Mouse (Mus musculus) retina, adult 2 months (tissue): Measurements from ENCODE around the gene Zfp74.

Experiments used
- DNase-seq: peaks from one replicate; pipeline ENCODE4 v3.0.0-alpha.2; 2012; ENCODE audit warnings: low read depth, low spot score

Zfp74 gene

DNA sequence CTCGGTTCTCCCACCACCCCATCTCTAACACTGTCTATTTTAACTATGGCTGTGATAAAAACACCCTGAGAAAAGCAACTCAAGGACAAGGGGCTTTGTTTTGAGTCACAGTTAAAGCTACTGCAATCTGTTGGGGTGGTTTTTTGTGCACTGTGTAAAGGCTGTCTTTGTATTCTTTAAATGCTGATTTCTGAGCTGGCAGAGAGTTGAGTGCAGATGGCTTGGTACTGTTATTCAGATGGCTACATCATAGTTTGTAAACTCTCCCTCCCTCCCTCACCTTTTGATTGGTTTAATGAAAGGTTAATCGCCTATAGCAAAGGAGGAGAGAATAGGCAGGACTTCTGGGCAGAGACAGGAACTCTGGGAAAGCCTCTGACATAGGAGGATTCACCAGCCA is 9.7 kb downstream of the Zfp74 start:
- no peak for DNase-seq

DNA sequence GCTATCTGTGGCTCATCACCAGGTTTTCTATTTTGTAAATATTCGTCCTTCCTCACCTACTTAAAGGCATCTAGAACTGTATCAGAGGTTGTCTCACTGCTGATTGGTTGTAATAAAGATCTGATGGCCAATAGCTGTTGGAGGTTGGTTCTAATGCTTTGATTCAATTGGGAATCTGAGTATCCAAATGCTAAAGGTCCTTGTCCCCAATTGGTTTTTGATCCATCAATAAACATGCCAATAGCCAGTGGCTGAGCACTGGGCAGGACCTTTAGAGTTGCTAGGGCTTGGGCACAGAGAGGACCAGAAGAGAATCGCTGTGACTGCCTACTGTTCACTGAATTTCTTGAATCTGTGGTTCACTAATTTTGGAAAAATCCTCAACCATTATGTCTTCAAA is 10.2 kb downstream of the Zfp74 start:
- DNase-seq = no peak

DNA sequence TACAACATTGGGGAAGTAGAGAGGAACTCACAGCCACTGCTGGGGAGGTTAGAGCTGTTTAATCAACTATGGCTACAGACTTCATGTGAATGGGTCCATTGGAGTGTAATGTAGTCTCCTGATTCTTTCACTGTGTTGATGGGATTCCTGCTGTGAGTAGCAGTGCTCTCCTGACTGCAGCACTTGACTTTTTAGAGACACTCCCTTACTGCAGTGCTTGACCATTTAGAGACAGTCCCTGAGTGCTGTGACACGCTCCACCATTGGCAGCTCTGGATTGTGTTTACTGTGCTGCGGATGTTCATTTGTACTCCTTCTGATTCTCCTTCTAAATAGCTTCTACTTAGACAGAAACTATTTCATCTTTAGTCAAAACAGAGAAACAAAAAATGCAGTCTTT is 11.1 kb downstream of the Zfp74 start:
- DNase-seq = no peak

DNA sequence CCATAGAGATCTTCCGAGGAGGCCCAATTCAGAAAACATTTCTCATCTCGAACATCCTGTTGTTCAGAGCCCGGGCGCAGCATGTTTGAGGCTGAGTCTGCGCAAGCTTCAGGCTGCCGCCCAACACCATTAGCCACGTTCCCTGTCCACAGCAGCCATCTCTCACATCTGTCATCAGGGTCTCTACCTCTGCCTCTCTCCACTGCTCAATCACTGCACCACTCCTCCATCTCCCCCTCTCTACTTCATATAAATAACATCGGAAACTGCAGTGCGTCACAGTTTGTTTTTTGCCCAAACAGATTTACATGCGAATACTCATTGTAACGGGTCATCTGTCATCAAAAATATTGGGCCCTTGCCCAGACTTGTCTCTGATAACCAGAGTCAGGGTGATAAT is 12.9 kb downstream of the Zfp74 start:
- DNase-seq = no peak

DNA sequence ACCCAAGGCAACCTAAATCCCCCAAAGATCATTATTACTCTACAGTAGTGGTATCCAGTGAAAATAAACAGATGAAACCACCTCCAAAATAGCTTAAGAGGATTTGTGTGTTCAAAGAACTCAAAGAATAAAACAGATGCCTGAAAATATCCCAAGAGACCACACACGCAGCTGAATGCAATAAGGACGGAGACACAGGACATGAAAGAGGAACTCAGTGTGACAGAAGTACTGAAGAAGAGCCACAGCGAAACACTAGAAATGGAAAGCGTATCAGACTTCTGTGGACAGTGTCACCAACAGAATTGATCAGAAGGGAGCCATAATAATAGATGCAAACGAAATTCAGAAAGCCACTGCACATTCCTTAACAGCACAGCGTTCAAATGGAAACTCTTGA is 15.0 kb downstream of the Zfp74 start:
- DNase-seq = no peak

DNA sequence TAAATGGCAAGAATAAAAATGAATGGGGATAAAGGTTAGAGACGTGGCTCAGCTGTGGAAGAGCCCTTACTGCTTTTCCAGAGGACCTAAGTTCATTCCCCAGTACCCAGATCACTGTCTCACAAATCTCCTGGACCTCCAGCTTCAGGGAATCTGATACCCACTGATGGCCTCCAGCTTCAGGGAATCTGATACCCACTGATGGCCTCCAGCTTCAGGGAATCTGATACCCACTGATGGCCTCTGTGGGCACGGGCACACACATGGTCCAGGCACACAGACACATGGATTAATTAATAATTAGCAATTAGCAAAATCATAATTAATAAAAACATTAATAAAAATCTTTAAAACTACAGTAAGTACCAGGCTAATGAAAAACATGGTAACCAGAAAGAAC is 31.1 kb downstream of the Zfp74 start:
- DNase-seq = no peak

DNA sequence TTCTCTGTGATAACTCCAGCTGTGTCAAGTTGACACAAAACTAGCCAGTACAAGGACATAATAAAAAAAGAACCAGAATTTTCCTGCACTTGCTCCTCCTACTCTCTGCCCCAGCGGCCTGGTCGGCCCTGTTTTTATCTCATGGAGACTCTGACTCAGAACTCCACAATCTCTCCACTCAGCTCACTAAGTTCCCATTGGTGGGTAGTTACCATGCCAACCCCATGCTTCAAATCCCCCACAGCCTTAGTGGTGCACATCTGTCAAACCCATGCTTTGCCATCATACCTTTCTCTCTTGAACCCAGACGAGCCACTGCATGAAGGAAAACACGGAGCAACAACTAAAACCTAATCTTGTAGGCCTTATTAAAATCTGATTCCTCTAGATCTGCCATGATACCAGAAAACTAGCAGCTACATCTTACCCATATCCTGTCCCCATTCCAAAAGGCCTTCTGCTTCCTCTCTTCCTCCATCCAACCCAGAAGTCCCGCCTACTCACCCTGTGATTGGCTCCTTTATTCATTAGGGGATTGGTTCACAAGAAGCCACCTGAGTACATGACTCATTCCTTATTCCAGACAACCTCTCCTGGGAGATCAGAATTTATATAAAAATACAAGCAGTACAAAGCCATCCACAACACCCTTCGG is 32.3 kb downstream of the Zfp74 start:
- DNase-seq = no peak

DNA sequence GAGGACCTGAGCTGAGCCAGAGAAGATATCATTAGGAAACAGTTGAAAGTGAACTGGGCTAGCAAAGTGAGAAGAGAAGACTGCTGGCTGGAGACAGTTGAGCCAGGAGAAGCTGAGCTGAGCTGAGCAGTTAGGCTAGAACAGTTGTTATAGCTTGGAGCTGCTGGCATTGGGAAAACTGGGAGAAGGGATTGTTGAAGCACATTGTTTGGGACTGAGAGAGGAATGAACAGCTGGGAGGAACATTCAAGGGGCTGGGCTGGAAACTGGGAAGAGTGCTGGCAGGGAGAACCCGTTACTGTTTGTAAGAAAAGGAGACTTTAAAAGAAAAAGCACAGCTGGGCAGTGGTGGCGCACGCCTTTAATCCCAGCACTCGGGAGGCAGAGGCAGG is 35.8 kb downstream of the Zfp74 start:
- no peak for DNase-seq

DNA sequence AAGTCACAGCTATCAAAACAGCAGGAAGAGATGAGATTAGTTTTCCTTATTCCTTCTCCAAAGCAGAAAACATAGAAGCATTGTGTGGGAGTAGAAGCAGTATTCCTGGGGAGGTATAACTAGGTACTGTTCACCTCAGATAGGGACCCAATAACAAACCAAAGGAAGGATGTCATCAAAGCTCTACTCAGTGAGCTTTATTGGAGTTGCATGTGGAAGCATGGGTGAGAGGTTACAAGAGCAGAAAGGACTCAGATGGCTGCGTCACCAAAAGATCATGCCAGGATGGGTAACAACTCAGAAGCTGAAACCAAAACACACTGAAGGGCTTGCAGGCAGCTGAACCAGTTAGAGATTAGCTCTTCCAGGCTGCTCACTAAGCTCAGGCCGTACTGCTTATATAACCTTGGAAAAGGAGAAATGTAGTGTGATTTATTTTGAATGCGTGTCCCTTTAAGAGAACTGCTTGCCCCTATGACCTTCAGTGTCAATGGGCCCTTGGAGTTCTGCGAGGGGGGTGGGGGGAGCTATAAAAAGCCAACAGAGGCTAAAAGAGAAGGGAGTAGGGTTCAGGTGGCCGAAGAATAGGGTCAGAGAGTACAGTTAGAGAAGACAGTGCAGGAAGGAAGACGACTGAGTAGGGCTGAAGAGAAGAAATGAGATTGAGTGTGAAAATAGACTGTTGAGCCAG is 36.4 kb downstream of the Zfp74 start:
- no peak for DNase-seq

DNA sequence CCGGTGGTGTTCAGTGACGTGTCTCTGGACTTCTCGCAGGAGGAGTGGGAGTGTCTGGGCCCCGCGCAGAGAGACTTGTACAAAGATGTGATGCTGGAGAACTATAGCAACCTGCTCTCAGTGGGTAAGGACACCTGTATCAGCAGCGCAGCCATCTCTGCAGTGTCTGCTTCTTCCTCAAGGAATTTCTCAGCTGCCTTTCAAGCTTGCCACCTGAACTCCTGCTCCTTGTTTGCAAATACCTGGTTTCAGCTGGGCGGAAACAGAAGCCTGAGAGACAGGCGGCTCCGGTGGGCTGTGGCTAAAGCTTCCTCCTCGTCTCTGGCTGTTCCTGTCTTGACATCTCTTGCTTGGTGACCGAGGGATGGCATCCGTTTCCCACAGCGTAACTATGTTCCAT is 41.7 kb downstream of the Zfp74 start:
- DNase-seq = no peak

DNA sequence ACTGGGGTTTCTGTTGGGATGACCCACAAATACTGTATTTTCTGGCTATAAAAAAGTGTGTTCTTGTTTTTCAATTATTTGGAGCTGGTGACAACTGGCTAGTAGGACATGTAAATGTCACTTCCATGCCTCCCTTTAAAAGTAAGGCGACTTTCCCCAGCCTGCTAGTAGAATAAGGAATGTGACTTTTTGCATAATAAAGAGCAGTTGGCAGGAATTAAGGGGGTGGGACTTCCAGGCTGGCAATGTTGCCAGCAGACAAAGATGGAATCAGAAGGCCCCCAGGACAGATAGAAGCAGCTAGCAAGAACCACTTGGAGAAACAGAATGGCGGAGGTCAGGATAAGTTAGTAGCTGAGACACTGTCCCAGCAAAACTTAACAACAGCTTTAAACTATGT is 43.6 kb downstream of the Zfp74 start:
- DNase-seq = no peak

DNA sequence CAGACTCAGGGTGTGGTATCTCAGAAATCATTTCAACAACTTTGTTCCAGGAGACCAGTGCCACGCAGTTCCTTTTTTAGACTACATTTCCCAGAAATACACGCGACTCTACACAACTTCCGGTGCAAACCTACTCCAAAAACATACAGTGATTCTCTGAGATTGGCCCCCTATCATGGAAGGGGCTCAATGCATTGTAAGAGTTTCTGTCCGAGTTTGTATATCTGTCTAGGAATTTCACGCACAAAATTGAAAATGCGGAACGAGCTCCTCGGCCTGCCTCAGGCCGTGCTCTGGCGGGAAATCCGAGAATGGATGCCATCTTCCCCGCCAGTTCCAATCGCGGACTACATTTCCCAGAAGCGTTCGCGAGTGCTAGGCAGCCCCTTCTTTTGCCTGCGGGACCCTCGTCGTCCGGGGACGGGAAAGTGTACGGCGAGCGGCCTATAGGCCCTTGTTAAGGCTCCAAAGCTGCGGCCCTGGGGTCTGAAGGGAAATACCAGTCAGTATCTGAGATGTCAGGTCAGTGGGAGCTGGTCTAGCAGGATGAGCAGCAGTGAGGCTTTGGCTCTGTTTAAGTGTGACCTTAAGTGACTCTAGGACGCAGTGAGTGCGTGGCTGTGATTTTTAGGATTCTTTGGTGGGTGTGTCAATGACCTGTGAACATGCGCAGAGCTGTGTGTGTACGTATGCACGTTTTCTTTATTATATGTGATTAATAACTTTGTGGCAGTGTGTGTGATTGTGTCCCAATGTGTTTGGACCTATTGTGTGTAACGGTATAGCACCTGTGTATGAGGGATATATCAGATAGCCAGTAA is 45.5 kb downstream of the Zfp74 start, which contains the start of gene Zfp383:
Gene Zfp383 (plus strand): TSS at position 94 of the 821 bp plus-strand sequence.
- DNase-seq = peak; percentile 68

DNA sequence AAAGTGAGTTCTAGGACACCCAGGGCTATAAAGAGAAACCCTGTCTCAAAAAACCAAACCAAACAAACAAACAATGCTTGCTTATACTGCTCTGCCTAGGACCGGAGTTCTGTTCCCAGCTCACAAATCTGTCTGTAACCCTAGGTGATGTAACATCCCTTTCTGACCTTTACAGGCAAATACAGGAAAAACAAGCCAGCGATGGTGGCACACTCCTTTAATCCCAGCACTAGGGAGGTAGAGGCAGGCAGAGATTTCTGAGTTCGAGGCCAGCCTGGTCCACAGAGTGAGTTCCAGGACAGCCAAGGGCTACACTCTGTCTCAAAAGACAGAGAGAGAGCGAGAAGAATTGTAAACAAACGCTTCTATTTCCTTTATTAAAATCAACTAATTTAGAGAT is 46.7 kb downstream of the Zfp74 start:
- DNase-seq = no peak

DNA sequence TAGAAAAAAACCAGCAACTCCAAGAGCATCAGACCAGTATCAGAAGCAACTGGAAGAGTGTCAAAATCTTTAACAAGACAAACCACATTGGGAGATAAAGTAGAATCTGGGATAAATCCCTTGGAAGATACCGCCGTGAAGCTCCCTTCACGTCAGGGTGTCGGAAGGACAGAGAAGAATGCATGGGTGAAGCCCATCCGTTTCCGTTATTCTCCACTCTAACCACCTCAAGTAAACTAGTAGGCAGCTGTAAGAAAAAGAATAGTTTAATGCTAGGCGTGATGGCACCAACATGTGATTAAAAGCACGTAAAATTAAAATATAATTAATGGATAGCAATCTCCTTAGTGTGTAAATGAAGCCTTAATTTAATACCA is 47.2 kb downstream of the Zfp74 start:
- no peak for DNase-seq

DNA sequence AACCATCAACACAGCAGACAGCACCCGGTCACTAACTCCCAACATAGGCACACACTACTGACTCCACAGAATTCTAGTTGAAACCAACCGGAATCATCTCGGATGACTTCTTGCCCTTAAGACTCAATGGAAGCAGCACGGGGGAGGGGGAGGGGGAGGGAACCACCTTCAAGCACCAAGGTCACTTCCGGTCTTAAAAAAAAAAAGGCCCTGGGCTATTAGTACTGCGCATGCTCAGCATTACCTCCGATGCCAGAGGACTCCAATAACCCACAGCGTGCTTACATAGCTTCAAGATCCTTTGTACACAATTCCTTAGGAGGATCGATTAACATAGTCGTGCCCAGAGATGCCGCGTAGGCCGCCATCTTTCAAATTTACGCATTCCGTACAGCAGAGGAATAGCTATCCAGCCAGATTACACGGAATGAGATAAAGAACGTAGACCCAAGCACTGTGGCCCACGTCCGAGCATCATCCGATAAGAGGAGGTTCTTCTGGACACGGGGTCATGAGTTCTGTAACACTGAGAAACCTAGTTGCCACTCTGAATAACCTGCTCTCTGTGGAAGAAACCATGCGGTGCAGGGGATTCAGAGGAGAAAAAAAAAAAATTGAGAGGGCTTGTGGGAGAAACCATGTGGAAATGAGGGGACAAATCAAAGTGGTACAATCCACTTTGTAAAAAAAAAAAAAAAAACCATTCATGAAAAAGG is 47.8 kb downstream of the Zfp74 start, which contains the start of gene Zfp27:
Gene Zfp27 (minus strand): TSS at position 607 of the 716 bp plus-strand sequence.
- DNase-seq = peak; percentile 93

DNA sequence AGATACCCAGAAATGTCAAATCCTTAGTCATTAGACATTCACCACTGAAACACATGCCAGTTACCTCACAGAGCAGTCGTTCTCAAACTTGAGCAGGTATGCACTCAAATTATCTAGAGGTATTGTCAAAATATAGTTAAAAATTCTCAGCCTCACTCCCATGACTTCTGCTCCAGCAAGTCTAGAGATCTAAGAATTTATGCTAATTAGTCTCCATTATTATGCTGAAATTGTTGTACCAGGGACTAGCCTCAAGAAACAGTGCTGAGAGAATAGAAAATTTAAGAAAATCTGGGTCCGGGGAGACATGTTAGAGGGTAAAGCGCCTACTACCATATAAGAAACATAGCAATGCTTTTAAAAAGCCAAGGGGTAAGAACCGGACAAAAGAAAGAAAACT is 49.8 kb downstream of the Zfp74 start:
- no peak for DNase-seq

DNA sequence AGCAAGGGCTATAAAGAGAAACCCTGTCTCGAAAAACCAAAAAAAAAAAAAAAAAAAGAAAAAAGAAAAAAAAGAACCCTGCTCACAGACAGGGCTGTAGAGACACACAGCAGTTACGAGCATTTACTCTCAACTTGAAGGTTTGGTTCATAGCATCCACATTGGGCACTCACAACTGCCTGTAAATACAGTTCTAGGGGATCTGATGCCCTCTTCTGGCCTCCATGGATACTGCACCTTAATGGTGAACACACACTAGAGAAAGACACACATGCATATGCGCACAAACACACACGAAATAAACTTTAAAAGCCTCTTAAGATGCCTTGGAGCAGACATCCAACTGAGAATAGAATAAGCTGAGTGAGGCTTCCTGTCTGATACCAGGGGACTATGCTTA is 55.5 kb downstream of the Zfp74 start:
- DNase-seq = no peak

DNA sequence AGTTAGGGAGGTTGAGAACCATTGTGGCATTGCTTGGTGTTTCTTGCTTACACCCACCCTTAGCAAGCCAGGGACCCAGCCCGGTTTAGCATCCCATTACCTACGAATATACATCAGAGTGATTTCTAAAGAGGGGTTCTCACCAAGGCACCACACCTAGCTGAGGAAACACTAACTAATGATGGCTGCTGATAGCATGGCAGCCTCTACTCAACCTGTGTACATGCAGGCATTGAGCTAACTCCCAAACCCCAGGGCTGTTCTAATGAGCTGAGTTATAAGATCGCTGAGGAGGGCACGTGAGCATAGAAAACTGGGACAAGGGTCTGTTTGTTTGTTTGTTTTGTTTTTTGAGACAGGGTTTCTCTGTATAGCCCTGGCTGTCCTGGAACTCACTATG is 61.1 kb downstream of the Zfp74 start:
- no peak for DNase-seq

DNA sequence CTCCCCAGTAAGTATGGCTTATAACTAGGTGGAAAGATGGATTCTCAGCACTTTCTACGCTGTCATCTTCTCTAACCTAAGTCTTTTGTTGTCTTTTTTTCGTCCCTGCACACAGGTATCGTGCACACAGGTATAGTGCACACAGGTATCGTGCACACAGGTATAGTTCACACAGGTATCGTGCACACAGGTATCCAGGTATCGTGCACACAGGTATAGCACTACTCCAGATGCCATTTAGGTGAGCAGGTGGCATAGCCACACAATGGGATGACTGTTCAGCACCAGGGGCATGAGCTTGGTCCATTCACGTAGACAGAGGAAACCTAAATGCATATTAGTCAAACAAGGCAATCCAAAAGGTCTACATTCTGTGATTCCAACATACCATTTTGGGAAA is 63.4 kb downstream of the Zfp74 start:
- no peak for DNase-seq

DNA sequence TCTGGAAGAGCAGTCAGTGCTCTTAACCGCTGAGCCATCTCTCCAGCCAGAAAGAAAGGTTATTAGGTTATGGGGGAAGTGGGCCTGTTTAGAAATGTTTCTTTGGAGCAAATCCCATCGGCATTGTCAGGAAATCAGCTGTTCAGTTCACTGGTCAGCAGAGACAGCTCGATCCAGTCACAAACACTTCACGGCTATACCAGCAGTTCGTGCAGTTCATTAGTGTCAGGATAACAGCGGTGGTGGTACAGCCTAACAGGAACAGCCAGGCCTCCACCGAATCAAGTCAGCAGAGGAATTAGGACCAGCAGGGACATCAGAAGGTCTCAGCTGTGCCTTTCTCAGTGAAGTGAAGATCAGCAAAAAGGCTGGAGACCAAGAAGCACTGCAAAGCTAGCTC is 73.0 kb downstream of the Zfp74 start:
- no peak for DNase-seq
